Mouse (Mus musculus) layer of hippocampus, adult 2 months (tissue): ENCODE results near the gene Zfand2b. TPM values are rescaled to one million over a fixed set of nuclear protein-coding genes. Genes with fewer than 3 reads are reported as not detected.

Experiments used
- DNase-seq, 2 experiments: peaks; one replicate each; pipeline ENCODE4 v3.0.0; 2022; ENCODE audit warnings: low spot score in 2 of 2
- H3K27ac ChIP-seq: fragments of 200-600 bp; 2 replicates; pipeline ENCODE4 v1.8.1; 2022
- H3K4me3 ChIP-seq: fragments of 200-600 bp; 2 replicates; pipeline ENCODE4 v1.8.1; 2022; ENCODE audit warnings: mild to moderate bottlenecking
- CTCF ChIP-seq: fragments of 200-600 bp; conservative IDR thresholded peaks from 2 replicates; pipeline ENCODE4 v1.8.1; 2022; ENCODE audit warnings: antibody characterized with exemption, mild to moderate bottlenecking, moderate library complexity
- microRNA-seq, 2 experiments: library from miRNA; unstranded; fragments of <30 nt; microRNA quantifications; one replicate each; pipeline ENCODE4 v1.2.0; 2021
- total RNA-seq, 2 experiments: library from RNA; stranded (reverse); gene quantifications; 2 replicates each; pipeline ENCODE4 v1.2.3; 2021

The Zfand2b gene
- total RNA-seq, 2 experiments from 2014 or later: 31.9 to 41.8 TPM

DNA sequence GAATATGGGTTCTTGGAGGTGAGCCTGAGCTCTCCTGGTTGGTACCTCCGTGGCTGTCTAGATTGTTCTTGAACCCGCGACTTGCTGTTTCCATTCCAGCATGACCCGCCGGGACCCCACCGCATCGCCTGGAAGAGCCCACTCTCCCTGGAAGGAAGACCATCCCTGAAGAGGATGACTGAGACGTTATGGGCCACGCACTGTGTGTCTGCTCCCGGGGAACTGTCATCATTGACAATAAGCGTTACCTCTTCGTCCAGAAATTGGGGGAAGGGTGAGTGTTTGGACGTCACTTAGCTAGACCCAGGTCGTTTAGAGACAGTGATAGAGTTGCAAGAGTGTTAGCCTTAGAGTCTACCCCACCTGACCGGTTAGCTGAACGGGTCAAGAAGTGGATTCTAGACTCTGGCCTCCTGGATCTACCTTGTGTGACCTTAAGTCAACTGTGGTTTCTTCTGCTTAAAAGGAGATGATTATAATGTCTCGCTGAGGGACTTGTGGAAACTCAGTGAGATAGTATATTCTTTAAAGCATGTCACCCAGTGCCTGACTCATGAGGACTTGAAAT is 42.8 kb downstream of the Zfand2b start:
- no peak for TF ChIP-seq CTCF
- Histone ChIP-seq H3K27ac (peak overlapping the region; percentile 96), H3K4me3 (peak overlapping the region; percentile 100)
- DNase-seq: no peak

GRCm38 (mm10) chr1:75212542-75212941 is 44.1 kb downstream of the Zfand2b start:
- no peak for TF ChIP-seq CTCF
- H3K4me3 ChIP-seq: no peak overlapping the region

DNA sequence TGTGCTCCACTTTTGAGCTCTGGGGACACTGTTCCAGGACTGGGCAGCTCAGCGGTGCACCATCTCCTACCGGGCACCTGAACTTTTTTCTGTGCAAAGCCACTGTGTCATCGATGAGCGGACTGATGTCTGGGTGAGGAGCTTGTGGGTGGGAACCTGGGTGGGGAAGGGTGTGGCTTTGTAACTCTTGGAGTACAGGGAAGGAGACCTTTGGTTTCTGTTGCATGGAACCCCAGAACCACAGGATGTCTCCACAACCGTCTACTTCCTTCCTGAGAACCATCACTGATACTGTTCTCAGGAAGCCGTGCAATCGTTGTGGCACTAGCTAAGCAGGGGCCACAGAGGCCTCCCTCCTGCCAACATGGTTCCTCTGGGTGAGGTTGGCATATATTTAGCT is 44.6 kb downstream of the Zfand2b start:
- Histone ChIP-seq H3K27ac (no peak overlapping the region), H3K4me3 (no peak overlapping the region)
- TF ChIP-seq CTCF: no peak

More at GRCm38 (mm10) chr1:75212542-75212941, 44.1 kb downstream of the Zfand2b start:
- H3K27ac ChIP-seq: no peak overlapping the region
- DNase-seq: no peak

DNA sequence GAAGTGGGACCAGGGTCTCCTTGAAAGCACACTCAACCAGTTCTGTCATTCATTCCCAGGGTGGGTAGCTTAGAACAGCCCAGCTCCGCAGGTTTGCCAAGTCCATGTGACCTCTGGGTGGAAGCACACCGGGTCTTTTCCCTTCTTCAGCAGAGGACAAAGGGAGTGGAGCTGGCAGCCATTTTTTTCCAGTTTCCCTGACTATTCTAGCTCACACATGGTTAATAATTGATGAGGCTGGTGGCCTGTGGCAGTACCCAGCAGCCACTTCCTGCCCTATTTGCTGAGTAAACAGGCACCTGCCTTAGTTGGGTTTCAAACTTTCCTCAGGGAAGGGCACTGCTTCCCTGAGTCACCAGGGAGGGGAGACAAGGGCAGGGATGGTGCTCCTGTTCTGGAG is 46.0 kb downstream of the Zfand2b start:
- Histone ChIP-seq H3K4me3 (no peak overlapping the region; the same call in 1 of the 2 replicates), H3K27ac (peak overlapping the region; percentile 63)
- TF ChIP-seq CTCF: no peak
- no peak for DNase-seq

More for the DNA sequence above, 44.6 kb downstream of the Zfand2b start:
- no peak for DNase-seq

DNA sequence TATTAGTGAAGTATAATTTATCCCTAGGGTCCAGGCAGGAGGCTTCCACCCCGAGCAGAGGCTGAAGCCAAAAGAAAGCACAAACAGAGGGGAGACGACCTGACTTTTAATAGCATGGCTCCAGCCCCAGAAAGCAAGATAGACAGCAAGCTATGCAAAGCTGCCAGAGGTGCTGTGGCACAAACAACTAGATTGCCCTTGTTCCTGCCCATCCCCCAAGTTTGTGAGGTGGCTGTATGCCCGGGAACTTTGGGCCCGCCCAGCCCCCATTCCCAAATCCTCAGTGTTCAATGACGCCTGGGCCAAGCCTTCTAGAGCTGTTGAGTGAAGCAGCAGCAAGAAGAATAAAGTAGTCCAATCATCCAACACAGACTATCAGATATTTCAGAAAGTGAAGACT is 46.4 kb downstream of the Zfand2b start:
- Histone ChIP-seq H3K27ac (peak overlapping the region; percentile 63), H3K4me3 (peak overlapping the region; percentile 24; the same call in 1 of the 2 replicates)
- peak; percentile 70 to 80 for DNase-seq

GRCm38 (mm10) chr1:75215785-75216184 is 47.3 kb downstream of the Zfand2b start:
- Histone ChIP-seq H3K4me3 (peak overlapping the region; percentile 24; the same call in 1 of the 2 replicates), H3K27ac (peak overlapping the region; percentile 63)
- no peak for DNase-seq
- TF ChIP-seq CTCF: no peak

More for the DNA sequence above, 46.4 kb downstream of the Zfand2b start:
- TF ChIP-seq CTCF: no peak

GRCm38 (mm10) chr1:75216797-75217585 is 48.5 kb downstream of the Zfand2b start:
- peak overlapping the region; percentile 97 for H3K27ac ChIP-seq
- no peak for DNase-seq
- H3K4me3 ChIP-seq: peak overlapping the region; percentile 93
- TF ChIP-seq CTCF: no peak

- DNase-seq: peak in 1 of 2 experiments; percentile 37
- no peak for TF ChIP-seq CTCF
- Histone ChIP-seq H3K4me3 (peak overlapping the region; percentile 93), H3K27ac (peak overlapping the region; percentile 97)
Measured at GRCm38 (mm10) chr1:75217893-75218226, 49.4 kb downstream of the Zfand2b start.

- peak overlapping the region; percentile 93 for H3K4me3 ChIP-seq
- peak; percentile 61 for DNase-seq
- TF ChIP-seq CTCF: no peak
- H3K27ac ChIP-seq: peak overlapping the region; percentile 97
Measured at GRCm38 (mm10) chr1:75218227-75219001, 50.0 kb downstream of the Zfand2b start.

GRCm38 (mm10) chr1:75219078-75219477 is 50.6 kb downstream of the Zfand2b start:
- peak; percentile 93 for DNase-seq
- TF ChIP-seq CTCF: peak; percentile 64; the same call in 1 of the 2 replicates
- H3K4me3 ChIP-seq: peak overlapping the region; percentile 93
- H3K27ac ChIP-seq: peak overlapping the region; percentile 97

GRCm38 (mm10) chr1:75219531-75219930 is 51.1 kb downstream of the Zfand2b start, which contains the start of gene Tuba4a:
Tuba4a (minus strand) TSS chr1:75219865.
- Histone ChIP-seq H3K27ac (peak within 1 kb of the TSS; percentile 97), H3K4me3 (peak within 1 kb of the TSS; percentile 93)
- no peak for DNase-seq
- TF ChIP-seq CTCF: peak; percentile 63

Small RNA genes lying within 50 kb of the gene (microRNA-seq; reads per million reads assigned to microRNA genes)
- 0 reads per million in 2 experiments for gene Gm27943

Other genes with a start within 250 kb of the Zfand2b start
- 1 to 10 TPM; 2.4 to 2.7 TPM for gene Cfap65, start 233.0 kb upstream of the Zfand2b start, total RNA-seq
- under 1 TPM; 0.23 to 0.27 TPM for gene Ihh, start 217.0 kb upstream of the Zfand2b start, total RNA-seq
- 1 to 10 TPM; 1.9 to 2.0 TPM for gene Nhej1, start 43.4 kb upstream of the Zfand2b start, total RNA-seq
- under 1 TPM in 1 of 2 experiments, not detected in 1; 0.23 TPM for gene Slc23a3, start 34.8 kb upstream of the Zfand2b start, total RNA-seq
- 10 to 100 TPM; 31.2 to 32.0 TPM for gene Cnppd1, start 25.9 kb upstream of the Zfand2b start, total RNA-seq
- gene Retreg2, start 25.9 kb upstream of the Zfand2b start, total RNA-seq: 100 to 1,000 TPM; 178 to 179 TPM
- gene Abcb6, start 11.7 kb downstream of the Zfand2b start, total RNA-seq: 10 to 100 TPM; 26.9 to 31.4 TPM
- gene Ankzf1, start 23.5 kb downstream of the Zfand2b start, total RNA-seq: 10 to 100 TPM; 28.4 to 30.4 TPM
- 100 to 1,000 TPM; 106 to 113 TPM for gene Atg9a, start 23.6 kb downstream of the Zfand2b start, total RNA-seq
- 10 to 100 TPM; 16.9 to 17.7 TPM for gene Glb1l, start 42.2 kb downstream of the Zfand2b start, total RNA-seq
- 10 to 100 TPM; 88.6 to 93.7 TPM for gene Stk16, start 42.2 kb downstream of the Zfand2b start, total RNA-seq
- 100 to 1,000 TPM; 533 to 543 TPM for gene Tuba4a, start 51.2 kb downstream of the Zfand2b start, total RNA-seq
- not detected for gene A630095N17Rik, start 63.5 kb downstream of the Zfand2b start, total RNA-seq
- 10 to 100 TPM; 69.6 to 82.8 TPM for gene Dnajb2, start 67.8 kb downstream of the Zfand2b start, total RNA-seq
- 100 to 1,000 TPM; 395 to 416 TPM for gene Ptprn, start 95.9 kb downstream of the Zfand2b start, total RNA-seq
- 100 to 1,000 TPM in 1 of 2 experiments, 10 to 100 TPM in 1; 82.5 to 106 TPM for gene Resp18, start 109.8 kb downstream of the Zfand2b start, total RNA-seq
- 10 to 100 TPM; 49.1 to 50.0 TPM for gene Dnpep, start 149.3 kb downstream of the Zfand2b start, total RNA-seq
- under 1 TPM; 0.88 to 1.00 TPM for gene Des, start 191.7 kb downstream of the Zfand2b start, total RNA-seq
- gene Speg, start 206.7 kb downstream of the Zfand2b start, total RNA-seq: 100 to 1,000 TPM; 168 to 179 TPM